ENCODE assay signal across 20 mouse cellular contexts in genomic region chr11:36049547-36049946, GRCm38 (mm10).
A peak's percentile ranks its signal among the peaks of the same experiment; 100 is the strongest.
DNase-seq lines count a peak whose midpoint lies in the region; ATAC-seq and TF ChIP-seq lines count a peak whose summit lies in the region.
"Had no signal": no experiment of that assay in that cellular context is flagged by ENCODE, and none has a peak within 500 bp of the region (broad histone marks: within the 10 kb centered on the region; RNA-seq: fewer than 3 reads in every experiment).

No protein-coding gene starts in this region.

- H3K9ac ChIP-seq in forebrain, postnatal 0 days: 0 out of 2 replicates have a peak overlapping the region, but pooled peaks have one; percentile 10
- no peak overlapping the region for H3K9ac ChIP-seq in midbrain, embryonic 14.5 days (replicated peaks; ENCODE audit: low read length)
- no peak overlapping the region for H3K9ac ChIP-seq in midbrain, embryonic 13.5 days (replicated peaks)
- H3K9ac ChIP-seq: embryonic facial prominence, embryonic 12.5 days; hindbrain, embryonic 15.5 days had no signal

- no peak overlapping the region for H3K4me3 ChIP-seq in forebrain, postnatal 0 days (ENCODE audit: low read depth, low read length)
- no peak overlapping the region for H3K4me3 ChIP-seq in forebrain, embryonic 10.5 days
- H3K4me3 ChIP-seq in midbrain, embryonic 14.5 days (replicated peaks; ENCODE audit: low read depth, low read length): no peak overlapping the region
- no peak overlapping the region for H3K4me3 ChIP-seq in midbrain, embryonic 13.5 days (replicated peaks)
- H3K4me3 ChIP-seq: embryonic facial prominence, embryonic 12.5 days; heart, embryonic 10.5 days; hindbrain, embryonic 15.5 days had no signal

- H3K27me3 ChIP-seq in forebrain, postnatal 0 days (ENCODE audit: insufficient read depth, low read length): no peaks in the 10 kb centered on the region
- peaks cover 73% of the 10 kb centered on the region for H3K27me3 ChIP-seq in forebrain, embryonic 10.5 days (ENCODE audit: poor library complexity, severe bottlenecking)
- H3K27me3 ChIP-seq in midbrain, embryonic 14.5 days (ENCODE audit: control insufficient read depth, insufficient read depth, low read length): no peaks in the 10 kb centered on the region
- no peaks in the 10 kb centered on the region for H3K27me3 ChIP-seq in midbrain, embryonic 13.5 days
- H3K27me3 ChIP-seq: hindbrain, embryonic 15.5 days had no signal

- WGBS in forebrain, postnatal 0 days: 9% methylated on average over 5 of the region's 5 CpGs
- WGBS in forebrain, embryonic 10.5 days: 10% methylated on average over 5 of the region's 5 CpGs
- whole genome bisulfite sequencing in midbrain, embryonic 14.5 days: 15% methylated on average over 5 of the region's 5 CpGs
- WGBS in midbrain, embryonic 13.5 days: 16% methylated on average over 5 of the region's 5 CpGs

- H3K4me2 ChIP-seq in forebrain, postnatal 0 days (ENCODE audit: low read depth): no peak overlapping the region
- H3K4me2 ChIP-seq in midbrain, embryonic 14.5 days (ENCODE audit: low read length): no peak overlapping the region
- H3K4me2 ChIP-seq in midbrain, embryonic 13.5 days (replicated peaks): no peak overlapping the region
- H3K4me2 ChIP-seq: embryonic facial prominence, embryonic 12.5 days; hindbrain, embryonic 15.5 days had no signal

- no peak for TF ChIP-seq CTCF in forebrain, postnatal 0 days (IDR thresholded peaks at IDR 0.05; ENCODE audit: low read depth)
- no peak for TF ChIP-seq CTCF in brain, embryonic 14.5 days (IDR thresholded peaks at IDR 0.05; ENCODE audit: borderline replicate concordance, extremely low read depth, insufficient read depth, insufficient read length)

- peaks cover 6% of the 10 kb centered on the region; the same call in 1 of the 2 replicates for H3K36me3 ChIP-seq in forebrain, postnatal 0 days (ENCODE audit: insufficient read depth)
- peaks cover 5% of the 10 kb centered on the region for H3K36me3 ChIP-seq in forebrain, embryonic 10.5 days (replicated peaks)
- H3K36me3 ChIP-seq in midbrain, embryonic 14.5 days (ENCODE audit: control insufficient read depth, insufficient read depth, low read length): peaks cover 23% of the 10 kb centered on the region
- H3K36me3 ChIP-seq in midbrain, embryonic 13.5 days: peaks cover 18% of the 10 kb centered on the region
- H3K36me3 ChIP-seq: embryonic facial prominence, embryonic 12.5 days; heart, embryonic 10.5 days; hindbrain, embryonic 15.5 days had no signal

- ATAC-seq in forebrain, postnatal 0 days: no peak
- ATAC-seq in midbrain, embryonic 14.5 days (ENCODE audit: low FRiP score, low TSS enrichment): no peak
- ATAC-seq in midbrain, embryonic 13.5 days: no peak
- ATAC-seq: inflammation-experienced regulatory T-cells, adult 6 months; intestine, postnatal 0 days had no signal

- no peak for DNase-seq in forebrain, postnatal 0 days
- DNase-seq in forebrain, embryonic 10.5 days (ENCODE audit: extremely low spot score, low spot score): no peak
- DNase-seq in midbrain, embryonic 14.5 days: peak; percentile 70
- peak; percentile 26 for DNase-seq in brain, adult 2 months (ENCODE audit: low read depth, low spot score)
- DNase-seq in brain, embryonic 14.5 days (ENCODE audit: low read depth): peak; percentile 73
- DNase-seq: adrenal gland, adult 8-10 months; adrenal gland, postnatal 36 days; cerebellum, adult 11-12 months; cerebellum, adult 9-10 months; cerebellum, postnatal 25 days; gastrocnemius, postnatal 10 days; heart, adult 18-20 months; heart, postnatal 10 days; heart, postnatal 4 days had no signal

- peaks cover 4% of the 10 kb centered on the region; the same call in 1 of the 2 replicates for H3K4me1 ChIP-seq in forebrain, postnatal 0 days (ENCODE audit: insufficient read depth)
- peaks cover 60% of the 10 kb centered on the region for H3K4me1 ChIP-seq in forebrain, embryonic 10.5 days
- H3K4me1 ChIP-seq in midbrain, embryonic 14.5 days (ENCODE audit: control insufficient read depth, insufficient read depth, low read length): peaks cover 6% of the 10 kb centered on the region
- H3K4me1 ChIP-seq in midbrain, embryonic 13.5 days (replicated peaks): peaks cover 21% of the 10 kb centered on the region
- H3K4me1 ChIP-seq: embryonic facial prominence, embryonic 12.5 days; heart, embryonic 10.5 days had no signal

- no peaks in the 10 kb centered on the region for H3K9me3 ChIP-seq in forebrain, postnatal 0 days (ENCODE audit: low read length)
- peaks cover 6% of the 10 kb centered on the region; the same call in 1 of the 2 replicates for H3K9me3 ChIP-seq in forebrain, embryonic 10.5 days
- H3K9me3 ChIP-seq in midbrain, embryonic 14.5 days (ENCODE audit: control insufficient read depth, low read length): no peaks in the 10 kb centered on the region
- H3K9me3 ChIP-seq in midbrain, embryonic 13.5 days: no peaks in the 10 kb centered on the region
- H3K9me3 ChIP-seq: embryonic facial prominence, embryonic 12.5 days; heart, embryonic 10.5 days; hindbrain, embryonic 15.5 days had no signal

- TF ChIP-seq POLR2A in brain, embryonic 14.5 days (IDR thresholded peaks at IDR 0.05; ENCODE audit: borderline replicate concordance, extremely low read depth, insufficient read depth, insufficient read length, poor library complexity, severe bottlenecking): no peak

- no peak overlapping the region for H3K27ac ChIP-seq in forebrain, postnatal 0 days (ENCODE audit: low read depth, low read length)
- H3K27ac ChIP-seq in forebrain, embryonic 10.5 days: no peak overlapping the region
- peak overlapping the region; percentile 34 for H3K27ac ChIP-seq in midbrain, embryonic 14.5 days (replicated peaks; ENCODE audit: low read depth, low read length)
- H3K27ac ChIP-seq in midbrain, embryonic 13.5 days: no peak overlapping the region
- H3K27ac ChIP-seq: embryonic facial prominence, embryonic 12.5 days; heart, embryonic 10.5 days; hindbrain, embryonic 15.5 days had no signal

Comparison
In these comparisons a context has a peak if more than half of its experiments do, and no peak if none do; other contexts are left out.
1. DNase-seq: peak in midbrain, embryonic 14.5 days (single experiment), brain, adult 2 months (single experiment) and brain, embryonic 14.5 days (single experiment); none in forebrain, postnatal 0 days (single experiment) and forebrain, embryonic 10.5 days (single experiment).